Mouse (Mus musculus): Measurements from ENCODE around the gene Vmn2r106. TPM values are rescaled to one million over a fixed set of nuclear protein-coding genes. Genes with fewer than 3 reads are reported as not detected.

The Vmn2r106 gene
- polyA plus RNA-seq (2012; rRNA removed), result not detected in 2 replicates

DNA sequence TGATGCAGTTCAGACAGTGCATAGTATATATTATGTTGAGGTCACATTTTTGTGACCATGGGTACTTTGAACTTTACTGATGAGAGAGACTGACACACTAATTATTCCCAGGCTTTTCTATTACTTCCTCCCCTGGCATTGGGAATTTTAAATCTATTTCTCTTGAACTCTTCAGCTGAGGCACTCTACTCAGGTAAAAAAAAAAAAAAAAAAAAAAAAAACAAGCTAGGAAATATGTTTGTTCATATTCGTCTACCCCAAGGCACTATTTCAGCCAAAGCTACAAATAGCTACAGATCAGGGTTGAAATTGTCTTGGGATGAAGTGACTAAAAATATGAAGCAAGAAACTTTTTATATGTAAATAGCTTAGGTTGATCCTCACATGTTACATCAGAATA is at the start of gene Vmn2r106:
Gene Vmn2r106 (minus strand): TSS at position 101 of the 400 bp plus-strand sequence.

GRCm38 (mm10) chr17:20234952-20235351 is 50.4 kb downstream of the Vmn2r106 start, which contains the start of gene Vmn2r105:
TSS of gene Vmn2r105 (minus strand) at chr17:20235052.

Other genes with a start within 250 kb of the Vmn2r106 start
- gene Vmn2r104, start 237.2 kb downstream of the Vmn2r106 start, polyA plus RNA-seq (2012; rRNA removed), result not detected in 2 replicates
- gene Fpr-rs7, start 171.3 kb downstream of the Vmn2r106 start, polyA plus RNA-seq (2012; rRNA removed), result not detected in 2 replicates
- not detected in 2 replicates for gene Fpr-rs6, start 102.5 kb downstream of the Vmn2r106 start, polyA plus RNA-seq (2012; rRNA removed)
- gene Vmn2r105, start 50.5 kb downstream of the Vmn2r106 start, polyA plus RNA-seq (2012; rRNA removed), result not detected in 2 replicates
- gene Vmn2r107, start 59.7 kb upstream of the Vmn2r106 start, polyA plus RNA-seq (2012; rRNA removed), result not detected in 2 replicates
- gene Vmn1r224, start 128.6 kb upstream of the Vmn2r106 start, polyA plus RNA-seq (2012; rRNA removed), result not detected in 2 replicates
- not detected in 2 replicates for gene Vmn2r108, start 195.8 kb upstream of the Vmn2r106 start, polyA plus RNA-seq (2012; rRNA removed)
- gene Vmn1r225, start 212.6 kb upstream of the Vmn2r106 start, polyA plus RNA-seq (2012; rRNA removed), result not detected in 2 replicates